ENCODE assay signal across 9 mouse cellular contexts in the genomic region with DNA sequence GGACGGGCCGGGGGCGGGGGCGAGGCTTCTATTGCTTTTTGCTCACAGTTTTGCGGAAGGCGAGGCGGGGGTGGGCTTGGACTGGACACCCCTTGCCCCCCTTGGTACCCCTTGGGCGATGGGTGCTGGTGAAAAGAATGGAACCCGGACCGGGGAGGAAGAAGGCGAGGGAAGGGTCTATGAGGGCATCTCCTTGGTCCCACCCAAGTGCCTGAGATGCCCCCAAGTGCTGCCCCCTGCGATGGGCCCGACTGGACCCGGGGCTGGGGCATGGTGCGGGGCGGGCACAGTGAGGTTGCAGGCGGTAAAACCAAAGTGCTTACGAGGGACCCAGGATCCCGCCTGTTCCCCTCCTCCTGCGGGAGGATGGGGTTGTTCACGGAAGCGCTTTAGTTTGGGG. TPM values are rescaled to one million over a fixed set of nuclear protein-coding genes. Genes with fewer than 3 reads are reported as not detected.
DNase-seq lines count a peak whose midpoint lies in the region; ATAC-seq and TF ChIP-seq lines count a peak whose summit lies in the region.
"Had no signal": no experiment of that assay in that cellular context is flagged by ENCODE, and none has a peak within 500 bp of the region (broad histone marks: within the 10 kb centered on the region; RNA-seq: fewer than 3 reads in every experiment).

No protein-coding gene starts in this region.

- no peaks in the 10 kb centered on the region for H3K9me3 ChIP-seq in lung, postnatal 0 days (ENCODE audit: low read length)
- H3K9me3 ChIP-seq in limb, embryonic 13.5 days: no peaks in the 10 kb centered on the region
- no peaks in the 10 kb centered on the region for H3K9me3 ChIP-seq in stomach, embryonic 15.5 days

- H3K36me3 ChIP-seq in lung, postnatal 0 days (ENCODE audit: insufficient read depth, low read length): no peaks in the 10 kb centered on the region
- peaks cover 40% of the 10 kb centered on the region for H3K36me3 ChIP-seq in limb, embryonic 13.5 days
- H3K36me3 ChIP-seq in stomach, embryonic 15.5 days: peaks cover 12% of the 10 kb centered on the region; the same call in 1 of the 2 replicates

- 50% methylated on average over 21 of the region's 22 CpGs for WGBS in lung, postnatal 0 days
- 29% methylated on average over 22 of the region's 22 CpGs for WGBS in limb, embryonic 13.5 days
- WGBS in stomach, embryonic 15.5 days: 47% methylated on average over 22 of the region's 22 CpGs

- no peak overlapping the region for H3K27ac ChIP-seq in lung, postnatal 0 days (ENCODE audit: low read length)
- no peak overlapping the region for H3K27ac ChIP-seq in limb, embryonic 13.5 days
- H3K27ac ChIP-seq in stomach, embryonic 15.5 days: no peak overlapping the region

- H3K4me1 ChIP-seq in lung, postnatal 0 days (ENCODE audit: insufficient read depth, low read depth, low read length): peaks cover 8% of the 10 kb centered on the region; the same call in 1 of the 2 replicates
- peaks cover 37% of the 10 kb centered on the region for H3K4me1 ChIP-seq in limb, embryonic 13.5 days
- peaks cover 27% of the 10 kb centered on the region for H3K4me1 ChIP-seq in stomach, embryonic 15.5 days

- no peak overlapping the region for H3K9ac ChIP-seq in lung, postnatal 0 days (replicated peaks; ENCODE audit: low read depth)
- peak overlapping the region; percentile 54; the same call in 1 of the 2 replicates for H3K9ac ChIP-seq in limb, embryonic 13.5 days
- no peak overlapping the region for H3K9ac ChIP-seq in stomach, embryonic 15.5 days

- H3K4me2 ChIP-seq in lung, postnatal 0 days (replicated peaks; ENCODE audit: low read depth, low read length): peak overlapping the region; percentile 54
- peak overlapping the region; percentile 68 for H3K4me2 ChIP-seq in limb, embryonic 13.5 days (replicated peaks)
- H3K4me2 ChIP-seq in stomach, embryonic 15.5 days: peak overlapping the region; percentile 55

- H3K27me3 ChIP-seq in lung, postnatal 0 days (replicated peaks; ENCODE audit: insufficient read depth, low read length): no peaks in the 10 kb centered on the region
- peaks cover 4% of the 10 kb centered on the region; the same call in 1 of the 2 replicates for H3K27me3 ChIP-seq in limb, embryonic 13.5 days
- H3K27me3 ChIP-seq in stomach, embryonic 15.5 days (replicated peaks): no peaks in the 10 kb centered on the region

- 0 out of 2 replicates have a peak overlapping the region, but pooled peaks have one; percentile 5 for H3K4me3 ChIP-seq in lung, postnatal 0 days (ENCODE audit: low read depth, low read length)
- H3K4me3 ChIP-seq in limb, embryonic 13.5 days: peak overlapping the region; percentile 32
- H3K4me3 ChIP-seq in stomach, embryonic 15.5 days (replicated peaks): no peak overlapping the region

- no peak for TF ChIP-seq EP300 in lung, postnatal 0 days (IDR thresholded peaks at IDR 0.05)

- TF ChIP-seq CTCF in lung, postnatal 0 days (IDR thresholded peaks at IDR 0.05): no peak

- ATAC-seq in lung, postnatal 0 days: no peak
- no peak for ATAC-seq in limb, embryonic 13.5 days (ENCODE audit: low FRiP score, low read depth)
- ATAC-seq in stomach, embryonic 15.5 days (ENCODE audit: insufficient read depth, low FRiP score, low read depth): no peak

- peak; percentile 43 for DNase-seq in cerebellum, adult 11-12 months
- DNase-seq in cerebellum, postnatal 36 days: no peak
- no peak for DNase-seq in lung, postnatal 0 days (ENCODE audit: low spot score)
- DNase-seq in lung, postnatal 36 days: no peak
- DNase-seq in adrenal gland, adult 8-10 months: no peak
- DNase-seq in urinary bladder, postnatal 14 days (ENCODE audit: low spot score): no peak

RNA-seq across cellular contexts. Expression of gene Gpr84, which starts 3.8 kb away (rescaled TPM):
- 0.67 and 2.2 TPM in 2 replicates for polyA plus RNA-seq in lung, postnatal 0 days (2015; fragmentation: Nextera tagmentation; extraction: Ambion mirVana)
- polyA plus RNA-seq in limb, embryonic 13.5 days (2015; fragmentation: Nextera tagmentation; extraction: Ambion mirVana): 0.34 and 0.41 TPM in 2 replicates
- polyA plus RNA-seq in stomach, embryonic 15.5 days (2015; fragmentation: Nextera tagmentation; extraction: Ambion mirVana): 0.46 and 0.53 TPM in 2 replicates
- not detected for total RNA-seq in adrenal gland, adult 8-10 months (2022)

RNA-seq across cellular contexts. Expression of gene Zfp385a, which starts 25.7 kb away (rescaled TPM):
- polyA plus RNA-seq in lung, postnatal 0 days (2015; fragmentation: Nextera tagmentation; extraction: Ambion mirVana): 5.0 and 6.5 TPM in 2 replicates
- polyA plus RNA-seq in limb, embryonic 13.5 days (2015; fragmentation: Nextera tagmentation; extraction: Ambion mirVana): 11.7 and 13.1 TPM in 2 replicates
- polyA plus RNA-seq in stomach, embryonic 15.5 days (2015; fragmentation: Nextera tagmentation; extraction: Ambion mirVana): 8.2 and 9.3 TPM in 2 replicates
- total RNA-seq in adrenal gland, adult 8-10 months (2022): 10 to 100 TPM; 13.4 to 21.9 (median 19.1) TPM

RNA-seq across cellular contexts. Expression of gene Copz1, which starts 41.7 kb away (rescaled TPM):
- polyA plus RNA-seq in lung, postnatal 0 days (2015; fragmentation: Nextera tagmentation; extraction: Ambion mirVana): 162 and 163 TPM in 2 replicates
- 283 TPM in 2 replicates for polyA plus RNA-seq in limb, embryonic 13.5 days (2015; fragmentation: Nextera tagmentation; extraction: Ambion mirVana)
- 248 and 260 TPM in 2 replicates for polyA plus RNA-seq in stomach, embryonic 15.5 days (2015; fragmentation: Nextera tagmentation; extraction: Ambion mirVana)
- 100 to 1,000 TPM; 156 to 167 (median 161) TPM for total RNA-seq in adrenal gland, adult 8-10 months (2022)

RNA-seq across cellular contexts. Expression of gene Itga5, which starts 52.4 kb away (rescaled TPM):
- 30.0 and 31.2 TPM in 2 replicates for polyA plus RNA-seq in lung, postnatal 0 days (2015; fragmentation: Nextera tagmentation; extraction: Ambion mirVana)
- polyA plus RNA-seq in limb, embryonic 13.5 days (2015; fragmentation: Nextera tagmentation; extraction: Ambion mirVana): 55.2 and 55.3 TPM in 2 replicates
- 48.3 and 53.4 TPM in 2 replicates for polyA plus RNA-seq in stomach, embryonic 15.5 days (2015; fragmentation: Nextera tagmentation; extraction: Ambion mirVana)
- 10 to 100 TPM; 29.5 to 36.7 (median 34.0) TPM for total RNA-seq in adrenal gland, adult 8-10 months (2022)

RNA-seq across cellular contexts. Expression of gene Nfe2, which starts 56.0 kb away (rescaled TPM):
- polyA plus RNA-seq in lung, postnatal 0 days (2015; fragmentation: Nextera tagmentation; extraction: Ambion mirVana): 10.5 and 11.2 TPM in 2 replicates
- polyA plus RNA-seq in limb, embryonic 13.5 days (2015; fragmentation: Nextera tagmentation; extraction: Ambion mirVana): 2.8 and 3.8 TPM in 2 replicates
- 7.8 and 15.9 TPM in 2 replicates for polyA plus RNA-seq in stomach, embryonic 15.5 days (2015; fragmentation: Nextera tagmentation; extraction: Ambion mirVana)
- under 1 TPM in 3 of 4 experiments, not detected in 1; 0.24 to 0.44 (median 0.37) TPM for total RNA-seq in adrenal gland, adult 8-10 months (2022)
- total RNA-seq: left cerebral cortex, postnatal 4 days had no signal
